9 mouse cellular contexts compared by ENCODE assay signal in the genomic region with DNA sequence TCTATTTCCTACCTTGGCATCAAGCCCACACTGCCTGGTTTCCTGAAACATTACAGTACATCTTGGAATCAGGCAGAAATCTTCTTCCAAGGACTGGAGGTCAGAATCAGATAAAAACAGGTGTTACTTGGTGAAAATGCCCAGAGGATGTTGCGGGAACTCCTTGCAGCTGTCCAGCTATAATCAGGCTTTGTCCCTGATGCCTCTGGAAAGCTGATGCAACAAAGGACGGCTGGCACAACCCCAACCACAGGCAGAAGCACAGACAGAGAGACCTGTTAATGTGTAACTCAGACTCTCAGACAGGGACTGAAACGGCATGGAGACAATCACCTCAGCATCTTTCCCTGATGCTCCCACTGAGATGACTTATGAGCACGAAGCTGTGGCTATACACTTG.
DNase-seq lines count a peak whose midpoint lies in the region; ATAC-seq and TF ChIP-seq lines count a peak whose summit lies in the region.
"Had no signal": no experiment of that assay in that cellular context is flagged by ENCODE, and none has a peak within 500 bp of the region (broad histone marks: within the 10 kb centered on the region; RNA-seq: fewer than 3 reads in every experiment).

No protein-coding gene starts in this region.

- no peaks in the 10 kb centered on the region for H3K4me1 ChIP-seq in lung, embryonic 14.5 days (ENCODE audit: insufficient read depth)

- H3K9ac ChIP-seq in lung, embryonic 14.5 days, result no peak overlapping the region

- no peak overlapping the region for H3K27ac ChIP-seq in lung, embryonic 14.5 days (ENCODE audit: low read depth)

- H3K9me3 ChIP-seq in lung, embryonic 14.5 days (ENCODE audit: low read depth, low read length), result no peaks in the 10 kb centered on the region

- 61% methylated on average over 4 of the region's 4 CpGs for WGBS in lung, embryonic 14.5 days

- no peak for ATAC-seq in lung, embryonic 14.5 days (ENCODE audit: insufficient read depth)

- no peaks in the 10 kb centered on the region for H3K27me3 ChIP-seq in lung, embryonic 14.5 days (ENCODE audit: insufficient read depth, low read length)

- no peak for TF ChIP-seq CTCF in lung, embryonic 14.5 days (IDR thresholded peaks at IDR 0.05; ENCODE audit: low read depth)

- peak; percentile 23 for DNase-seq in adrenal gland, postnatal 10 days
- DNase-seq in adrenal gland, postnatal 4 days (ENCODE audit: low spot score in 2 of 2), result no peak
- DNase-seq in heart, adult 8-10 months (ENCODE audit: low spot score), result peak; percentile 18
- DNase-seq in heart, adult 9 months (ENCODE audit: low spot score in 2 of 2), result no peak
- DNase-seq in lung, embryonic 14.5 days, result peak; percentile 30
- DNase-seq in lung, postnatal 25 days (ENCODE audit: low spot score), result no peak
- peak; percentile 47 to 74 for DNase-seq in kidney, postnatal 36 days
- no peak for DNase-seq in layer of hippocampus, adult 8-10 months (ENCODE audit: low spot score in 2 of 2)
- DNase-seq: heart, postnatal 4 days had no signal

- no peak overlapping the region for H3K4me2 ChIP-seq in lung, embryonic 14.5 days

- no peaks in the 10 kb centered on the region for H3K36me3 ChIP-seq in lung, embryonic 14.5 days (ENCODE audit: insufficient read depth)

- H3K4me3 ChIP-seq in lung, embryonic 14.5 days (ENCODE audit: low read depth, low read length), result no peak overlapping the region

Comparison
In these comparisons a context has a peak if more than half of its experiments do, and no peak if none do; other contexts are left out.
1. DNase-seq: peak in adrenal gland, postnatal 10 days (single experiment), heart, adult 8-10 months (single experiment), lung, embryonic 14.5 days (single experiment) and kidney, postnatal 36 days (2 of 2); none in adrenal gland, postnatal 4 days (0 of 2), heart, adult 9 months (0 of 2), lung, postnatal 25 days (single experiment) and layer of hippocampus, adult 8-10 months (0 of 2).